Mouse (Mus musculus): ENCODE data around the gene Lrp5.
"Not testable (repeated sequence)": the region's sequence is repeated elsewhere in the genome, so short reads cannot be mapped to it uniquely, and the experiment has no call there.

Lrp5 gene

DNA sequence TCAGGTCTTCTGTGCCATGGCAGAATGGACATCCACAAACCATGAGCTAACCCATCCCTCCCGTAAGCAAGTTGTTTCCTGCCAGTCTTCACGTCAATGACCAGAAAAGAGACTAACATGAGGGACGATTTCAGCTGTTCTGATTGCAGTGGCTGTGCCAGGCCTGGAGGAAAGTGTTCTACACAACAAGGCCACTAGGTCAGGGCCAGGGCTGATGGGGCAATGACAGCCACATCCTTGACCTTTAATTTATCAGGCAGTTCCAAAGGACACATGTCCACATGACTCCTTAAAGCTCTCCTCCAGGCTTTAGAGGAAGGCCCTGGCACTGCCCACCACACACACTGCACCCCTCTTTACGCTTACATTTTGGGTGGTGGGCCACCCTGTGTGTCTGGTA, 9.1 kb upstream of the Lrp5 start:
- no peak for DNase-seq (ENCODE audit: low spot score in 2 of 2)

DNA sequence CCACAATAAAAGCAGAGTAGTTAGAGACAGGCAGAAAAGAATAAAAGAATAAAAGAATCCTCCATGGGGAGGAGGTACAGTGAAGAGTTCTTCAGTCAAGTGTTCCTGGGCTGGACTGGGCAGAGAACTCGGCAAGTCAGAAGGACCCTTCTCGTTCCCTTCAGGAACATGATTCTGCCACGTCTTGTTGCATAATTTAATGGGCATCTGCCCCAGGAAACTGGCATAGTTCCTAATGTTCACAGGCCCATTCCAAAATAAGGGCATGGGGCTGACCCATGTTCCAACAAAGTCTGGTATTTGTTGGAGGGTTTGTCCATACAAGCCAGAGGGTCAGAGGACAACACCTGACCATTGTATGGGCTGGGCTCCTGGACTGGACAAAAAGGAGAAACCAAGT, 8.6 kb upstream of the Lrp5 start:
- DNase-seq (ENCODE audit: low spot score in 2 of 2) = no peak

DNA sequence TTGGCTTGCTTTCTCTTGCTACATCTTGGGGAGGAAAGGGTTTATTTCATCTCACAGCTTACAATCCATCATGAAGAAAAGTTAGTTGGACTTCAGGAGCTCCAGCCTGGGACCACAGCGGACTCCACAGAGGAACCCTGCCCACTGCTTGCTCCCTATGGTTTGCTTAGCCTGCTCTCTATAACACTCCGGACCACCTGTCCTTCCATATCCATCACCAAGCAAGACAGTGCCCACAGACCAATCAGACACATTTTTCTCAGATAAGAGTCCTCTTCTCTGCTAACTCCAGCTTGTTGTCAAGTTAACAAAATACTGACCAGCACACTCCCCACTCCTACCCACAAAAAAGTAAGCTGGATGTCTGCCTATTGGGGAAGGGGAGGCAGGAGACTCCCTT, 8.1 kb upstream of the Lrp5 start:
- DNase-seq (ENCODE audit: low spot score in 2 of 2) = no peak

DNA sequence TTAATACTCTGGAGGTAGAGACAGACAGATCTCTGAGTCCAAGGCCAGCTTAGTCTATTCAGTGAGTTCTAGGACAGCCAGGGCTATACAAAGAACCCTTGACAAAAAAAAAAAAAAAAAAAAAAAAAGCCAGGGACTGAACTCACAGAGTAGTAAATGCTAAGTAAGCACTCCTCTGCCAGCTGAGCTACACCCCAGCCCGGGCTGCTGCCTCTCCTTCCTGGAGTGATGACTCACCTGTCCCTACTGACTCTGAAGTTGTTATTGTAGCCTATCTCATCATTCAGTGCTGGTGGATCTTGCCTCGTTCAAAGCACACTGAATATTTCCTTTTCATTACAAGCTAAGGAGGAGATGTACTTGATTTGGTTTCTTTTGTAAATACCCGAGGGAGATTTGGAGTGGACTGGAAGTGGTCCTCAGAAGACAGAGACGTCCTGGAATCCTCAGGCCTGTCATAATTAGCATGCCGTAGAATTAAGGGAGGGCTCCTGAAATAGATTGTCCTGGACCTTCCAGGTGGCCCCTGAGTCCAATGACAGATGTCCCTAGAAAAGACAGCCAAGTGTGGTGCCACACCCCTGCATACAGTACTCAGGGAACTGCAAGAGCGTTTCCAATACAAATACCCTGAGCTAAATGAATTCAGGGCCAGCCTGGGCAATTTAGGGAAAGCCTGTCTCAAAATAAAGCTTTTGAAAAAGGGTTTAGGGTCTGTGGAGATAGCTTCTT, 6.2 kb upstream of the Lrp5 start:
- no peak for DNase-seq (ENCODE audit: low spot score in 2 of 2)

DNA sequence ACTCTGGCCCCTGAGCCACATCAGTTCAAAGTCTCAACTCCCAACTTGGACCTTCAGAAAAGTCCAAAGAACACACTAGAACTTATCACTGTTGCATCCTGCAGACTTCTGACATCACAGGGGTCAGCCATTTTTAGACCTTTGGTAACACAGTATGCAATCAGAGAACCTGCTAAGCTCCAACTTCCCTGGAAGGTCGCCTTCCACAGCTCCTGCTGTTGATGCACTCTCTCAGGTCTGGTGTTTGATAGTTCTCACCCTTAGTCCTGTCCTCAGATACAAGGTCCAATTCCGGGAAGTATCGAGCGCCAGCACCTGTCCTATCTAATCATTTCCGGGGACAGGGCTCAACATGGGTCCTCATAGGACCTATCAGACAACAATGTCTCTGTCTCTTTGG, 5.0 kb upstream of the Lrp5 start:
- no peak for DNase-seq (ENCODE audit: low spot score in 2 of 2)

DNA sequence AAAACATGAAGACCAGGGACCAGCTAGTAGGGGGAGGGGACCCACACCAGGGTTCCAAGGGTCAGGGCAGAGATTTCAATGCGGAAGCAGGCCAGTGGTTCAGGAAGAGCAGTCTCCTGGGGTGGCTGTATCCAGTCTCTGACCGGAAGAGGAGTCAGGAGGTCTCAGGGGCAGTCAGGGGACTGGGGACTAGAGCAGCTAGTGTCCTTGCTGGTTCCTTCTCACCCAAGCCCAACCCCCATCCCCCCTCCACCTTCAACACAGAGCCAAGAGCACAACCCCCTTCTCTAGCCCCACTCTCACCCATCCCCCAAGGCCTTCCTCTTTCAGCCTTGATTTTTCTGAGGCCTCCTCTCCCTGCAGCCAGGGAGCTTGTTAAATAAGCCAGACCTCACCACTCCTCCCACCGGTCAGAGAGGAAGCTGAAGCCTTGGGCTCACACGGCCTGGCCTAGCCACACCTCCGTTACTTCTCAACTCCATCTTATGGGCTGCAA, 1.4 kb upstream of the Lrp5 start:
- DNase-seq (ENCODE audit: low spot score in 2 of 2) = no peak

DNA sequence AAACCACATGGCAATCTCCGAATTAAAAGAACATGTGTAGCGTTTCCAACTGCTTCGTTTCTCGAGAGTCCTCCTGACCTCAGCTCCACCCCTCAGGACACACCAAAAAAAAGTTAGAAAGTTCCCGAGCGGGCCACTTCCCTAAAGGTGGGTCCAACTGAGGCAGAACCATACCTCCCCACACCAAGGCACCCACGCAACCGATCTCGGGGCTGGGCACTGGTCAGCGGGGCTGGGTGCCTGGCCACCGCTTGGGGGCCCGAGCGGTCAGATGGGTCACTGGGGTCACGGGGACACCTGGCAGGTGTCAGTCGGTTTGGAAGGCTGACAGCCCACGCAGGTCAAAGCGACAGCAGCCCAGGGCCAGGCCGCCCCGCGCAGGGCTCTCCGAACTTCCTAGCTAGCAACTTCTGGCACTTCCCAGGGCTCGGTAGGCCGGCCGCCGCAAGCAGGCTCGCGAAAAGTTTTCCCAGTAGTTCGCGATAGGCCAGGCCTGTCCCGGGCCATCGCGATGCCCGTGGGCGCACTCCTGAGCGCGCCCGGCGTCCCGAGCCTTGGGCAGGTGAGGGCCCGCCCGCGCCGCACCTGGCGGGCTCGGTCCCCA, 651 bp downstream of the Lrp5 start:
- peak in 1 of 2 experiments; percentile 19 for DNase-seq (ENCODE audit: low spot score in 2 of 2)

DNA sequence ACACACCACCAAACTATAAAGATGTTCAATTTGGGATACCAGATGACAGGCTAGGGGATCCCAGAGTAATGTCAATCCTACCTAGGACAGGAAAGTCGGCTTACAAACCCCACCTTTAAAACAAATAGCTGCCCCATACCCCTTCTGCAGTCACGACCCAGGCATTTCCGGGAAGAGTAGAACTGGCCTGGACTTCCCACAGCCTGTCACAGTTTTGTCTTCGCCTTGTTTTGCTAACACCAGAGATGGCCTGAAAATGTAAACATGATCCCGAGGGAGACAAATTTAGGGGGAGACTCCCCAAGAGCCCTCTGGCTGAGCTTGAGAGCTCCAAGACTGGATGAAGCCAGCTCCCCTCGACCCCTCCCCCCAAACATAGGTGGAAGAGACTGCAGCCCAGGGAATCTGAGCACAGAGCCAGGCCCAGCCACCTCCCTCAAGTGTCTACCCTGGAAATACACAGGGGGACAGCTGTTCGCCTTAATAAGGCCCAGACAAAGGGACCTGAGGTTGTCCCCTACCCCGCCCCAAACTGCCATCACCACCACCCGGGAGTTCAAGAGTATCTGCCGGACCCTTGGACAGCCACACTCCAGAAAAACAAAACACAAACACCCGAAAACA, 1.3 kb downstream of the Lrp5 start:
- no peak for DNase-seq (ENCODE audit: low spot score in 2 of 2)

DNA sequence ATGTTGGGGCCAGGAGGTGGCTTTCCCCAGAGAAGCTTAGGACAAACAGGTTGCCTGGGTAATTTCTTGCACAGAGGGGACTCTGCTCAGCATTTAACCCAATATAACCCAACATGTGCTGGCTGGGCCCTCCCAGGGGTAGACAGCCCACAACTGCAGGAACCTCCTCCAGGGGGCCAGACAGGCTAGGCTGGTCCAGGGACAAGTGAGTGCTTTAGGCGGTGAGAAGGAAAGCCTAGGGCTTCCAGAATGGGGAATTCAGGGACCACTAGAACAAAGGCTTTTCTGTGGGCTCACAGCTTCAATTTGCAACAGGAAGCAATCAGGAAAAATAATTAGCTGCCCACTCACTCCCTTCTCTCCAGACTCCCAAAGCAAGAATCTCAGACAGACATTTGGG, 1.9 kb downstream of the Lrp5 start:
- no peak for DNase-seq (ENCODE audit: low spot score in 2 of 2)

DNA sequence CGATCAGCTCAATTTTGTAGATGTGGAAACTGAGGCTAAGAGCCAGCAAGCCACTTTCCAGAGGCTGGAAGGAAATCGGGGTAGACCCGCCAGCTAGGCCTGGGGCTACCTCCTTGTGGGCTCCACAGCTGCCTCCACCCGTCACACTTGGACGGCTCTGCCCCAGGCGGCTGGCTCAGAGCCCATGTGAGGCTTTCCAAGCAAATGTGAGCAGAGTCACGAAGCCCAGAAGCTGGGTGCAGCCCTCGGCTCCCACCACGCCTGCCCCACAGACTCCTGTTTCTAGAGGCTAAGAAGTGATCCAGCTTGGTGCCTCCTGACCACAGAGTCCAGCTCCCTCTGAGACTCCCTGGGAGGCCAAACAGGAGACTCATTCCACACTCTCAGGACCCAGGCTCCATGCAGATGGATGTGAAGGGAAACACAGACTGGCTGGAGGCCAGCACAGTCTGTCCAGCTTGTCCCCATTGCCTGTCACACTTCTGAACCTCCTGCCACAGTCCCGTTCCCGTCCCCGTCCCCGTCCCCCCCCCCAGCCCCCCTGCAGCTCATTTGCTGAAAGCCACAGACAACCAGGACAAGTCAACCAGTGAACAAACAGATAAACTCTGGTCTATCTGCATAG, 4.9 kb downstream of the Lrp5 start:
- no peak for DNase-seq (ENCODE audit: low spot score in 2 of 2)

DNA sequence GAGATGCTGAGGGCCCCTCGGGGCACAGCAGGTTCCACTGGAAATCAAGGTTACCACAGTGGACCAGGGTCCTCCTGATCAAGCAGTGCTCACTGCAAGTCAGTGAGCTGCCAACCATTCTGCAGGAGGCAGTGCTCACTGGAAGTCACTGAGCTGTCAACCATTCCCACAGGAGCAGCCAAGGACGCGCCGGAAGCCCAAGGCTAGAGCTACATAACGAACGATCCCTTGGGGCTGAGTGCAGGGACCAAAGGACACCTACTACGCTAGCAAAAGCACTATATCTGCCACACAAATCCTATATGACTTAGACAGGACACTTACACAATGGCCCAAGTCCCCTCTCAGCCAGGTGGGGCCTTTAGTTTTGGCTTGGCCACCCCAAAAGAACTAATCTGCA, 5.6 kb downstream of the Lrp5 start:
- no peak for DNase-seq (ENCODE audit: low spot score in 2 of 2)

DNA sequence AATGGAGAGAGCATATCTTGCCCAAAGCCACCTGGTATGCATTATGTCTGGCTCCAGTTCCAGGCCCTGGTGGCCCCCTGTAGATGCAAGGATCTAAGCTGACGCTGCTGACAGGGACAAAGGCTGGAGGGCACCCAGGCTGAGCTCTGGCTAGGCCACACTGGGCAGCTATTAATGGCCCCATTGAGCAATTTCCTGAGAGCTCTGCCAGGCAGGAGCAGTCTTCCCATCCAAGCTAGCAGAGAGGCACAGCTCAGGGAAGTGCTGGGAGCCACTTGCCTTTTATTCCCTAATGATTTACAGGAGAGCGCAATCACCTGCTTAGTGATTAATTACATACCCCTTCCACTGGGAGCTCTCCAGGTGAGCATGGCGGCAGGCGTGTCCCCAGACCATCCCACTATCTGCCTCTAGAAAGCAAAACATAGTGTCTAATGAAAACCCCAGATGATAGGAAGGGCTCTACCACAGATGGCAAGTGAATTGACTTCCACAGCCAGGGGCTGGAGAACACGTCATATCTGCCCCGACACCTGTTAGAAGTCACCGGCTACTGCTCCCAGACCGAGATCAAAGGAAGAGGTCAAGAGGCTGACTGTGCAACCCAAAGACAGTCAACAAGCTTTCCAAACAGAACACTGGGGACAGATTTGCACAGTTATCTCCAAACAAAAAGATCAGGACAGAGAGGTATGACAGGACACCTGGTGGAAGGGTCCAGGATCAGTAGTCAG, 12.1 kb downstream of the Lrp5 start:
- no peak for DNase-seq (ENCODE audit: low spot score in 2 of 2)

DNA sequence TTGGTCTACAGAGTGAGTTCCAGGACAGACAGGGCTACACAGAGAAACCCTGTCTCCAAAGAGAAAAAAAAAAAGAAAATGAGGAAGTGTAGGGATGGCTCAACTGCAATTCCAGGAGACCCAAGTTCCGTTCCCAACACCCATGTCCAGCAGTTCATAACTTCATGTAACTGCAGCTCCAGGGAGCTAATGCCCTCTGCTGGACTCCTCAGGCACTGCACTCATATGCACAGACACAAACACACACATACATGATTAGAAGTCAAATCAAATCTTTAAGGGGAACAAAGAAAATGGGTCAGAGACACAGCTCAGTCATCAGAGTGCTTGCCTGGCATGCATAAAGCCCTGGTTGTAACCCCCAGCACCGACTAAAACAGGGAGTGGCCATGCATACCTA, 13.2 kb downstream of the Lrp5 start:
- DNase-seq (ENCODE audit: low spot score in 2 of 2) = no peak

DNA sequence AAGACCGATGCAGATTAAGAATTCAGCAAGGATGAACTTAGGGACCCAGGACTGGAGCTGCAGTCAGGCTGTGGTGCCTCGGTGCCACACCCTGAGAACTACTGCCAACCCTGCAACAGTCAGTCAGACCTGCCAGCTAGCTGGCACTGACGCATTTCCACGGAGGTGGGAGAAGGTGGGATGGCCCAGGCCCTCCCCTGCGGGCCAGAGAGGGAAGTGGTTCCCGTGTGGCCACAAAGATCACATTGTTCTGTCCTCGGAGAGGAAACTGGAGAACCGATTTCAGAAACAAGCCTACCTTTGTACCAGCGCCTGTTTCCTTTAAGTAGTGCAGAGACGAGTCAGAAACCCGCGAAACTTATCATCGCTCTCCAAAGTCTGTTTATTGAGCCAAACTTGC, 17.3 kb downstream of the Lrp5 start:
- no peak for DNase-seq (ENCODE audit: low spot score in 2 of 2)

DNA sequence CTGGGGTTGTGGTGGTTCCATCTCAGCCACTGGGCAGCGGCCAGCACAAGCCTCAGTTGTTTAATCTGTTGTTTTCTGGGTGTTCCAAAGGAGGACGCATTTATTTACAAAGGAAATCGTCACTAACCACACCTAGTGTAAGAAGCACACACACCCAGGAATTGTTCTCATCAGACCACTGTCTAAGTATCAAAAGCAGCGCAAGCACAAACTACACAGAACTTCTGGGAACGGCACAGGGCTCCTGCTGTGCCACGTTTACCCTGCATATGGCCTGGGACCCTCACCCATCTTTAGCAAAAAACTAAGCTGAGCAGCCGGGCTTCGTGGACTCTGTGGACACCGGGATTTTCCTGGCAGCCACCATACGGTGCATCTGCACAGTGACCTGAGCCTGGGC, 17.8 kb downstream of the Lrp5 start:
- DNase-seq (ENCODE audit: low spot score in 2 of 2) = no peak

DNA sequence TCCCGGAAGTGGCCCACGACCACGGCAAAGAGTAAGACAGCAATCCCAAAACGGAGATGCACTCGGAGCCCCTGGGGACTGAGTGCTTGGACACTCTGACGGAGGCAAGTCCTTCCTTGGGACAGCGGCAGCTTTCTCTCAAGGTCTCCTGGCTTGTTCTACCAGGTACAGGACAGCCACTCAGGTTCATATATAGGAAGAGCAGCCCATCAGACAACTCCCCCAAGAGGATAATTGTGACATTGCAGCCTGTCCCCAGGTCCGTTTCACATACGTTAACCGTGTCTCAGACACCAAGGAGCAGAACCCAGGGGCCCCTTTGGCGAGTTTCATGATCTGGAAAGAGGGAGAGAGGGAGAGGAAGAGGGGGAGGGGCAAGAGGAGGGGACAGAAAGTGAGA, 18.4 kb downstream of the Lrp5 start:
- no peak for DNase-seq (ENCODE audit: low spot score in 2 of 2)

DNA sequence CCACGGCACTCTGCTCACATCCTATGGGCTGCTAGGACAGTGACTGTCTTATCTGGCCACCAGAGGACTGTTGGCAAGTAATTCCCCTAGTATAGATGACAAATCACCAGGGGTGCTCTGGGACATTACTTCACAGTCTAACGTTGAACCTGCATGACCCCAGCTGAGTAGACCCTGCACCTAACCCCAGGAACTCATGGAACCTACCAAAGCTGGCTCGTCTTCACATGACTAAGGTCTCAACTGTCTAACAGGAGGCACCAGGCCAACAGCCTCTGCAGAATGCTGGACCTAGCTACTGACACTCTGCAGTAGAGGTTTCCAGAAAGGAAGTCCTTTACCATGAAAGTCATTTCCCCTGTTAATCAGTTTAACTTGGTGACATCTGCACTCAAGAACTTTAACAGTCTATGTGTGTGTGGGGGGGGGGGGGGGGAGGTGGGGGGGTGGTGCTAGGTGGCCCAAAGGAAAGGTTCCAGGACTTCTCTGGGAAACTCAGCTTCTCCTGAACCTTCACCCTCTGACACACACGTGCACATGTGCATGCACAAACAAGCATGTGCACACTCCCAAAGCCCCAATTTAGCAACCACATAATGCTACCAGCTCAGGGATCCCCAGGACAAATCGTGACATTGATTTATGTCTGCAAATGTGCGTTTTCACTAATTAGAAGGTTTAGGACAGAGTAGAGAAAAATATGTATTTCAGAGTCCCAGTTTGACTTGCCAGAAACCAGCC, 19.0 kb downstream of the Lrp5 start:
- DNase-seq (ENCODE audit: low spot score in 2 of 2) = no peak

DNA sequence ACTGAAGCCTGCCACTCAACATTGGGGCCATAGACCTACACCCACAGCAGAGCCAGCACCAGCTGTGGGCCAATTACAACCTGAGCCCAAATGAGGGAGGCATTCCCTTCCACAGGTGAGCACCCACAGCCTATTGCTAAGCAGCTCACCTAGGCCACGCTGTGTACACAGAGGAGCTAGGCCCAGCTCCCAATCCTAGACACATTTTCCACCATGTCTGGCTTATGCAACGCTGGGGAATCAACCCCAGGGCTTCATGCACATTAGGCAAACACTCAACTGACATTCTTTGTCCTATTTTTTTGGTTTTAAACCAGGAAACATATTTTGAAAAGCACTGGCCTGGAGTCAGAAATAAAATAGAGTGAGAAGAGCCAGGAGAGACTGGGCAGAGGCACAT, 19.7 kb downstream of the Lrp5 start:
- no peak for DNase-seq (ENCODE audit: low spot score in 2 of 2)

DNA sequence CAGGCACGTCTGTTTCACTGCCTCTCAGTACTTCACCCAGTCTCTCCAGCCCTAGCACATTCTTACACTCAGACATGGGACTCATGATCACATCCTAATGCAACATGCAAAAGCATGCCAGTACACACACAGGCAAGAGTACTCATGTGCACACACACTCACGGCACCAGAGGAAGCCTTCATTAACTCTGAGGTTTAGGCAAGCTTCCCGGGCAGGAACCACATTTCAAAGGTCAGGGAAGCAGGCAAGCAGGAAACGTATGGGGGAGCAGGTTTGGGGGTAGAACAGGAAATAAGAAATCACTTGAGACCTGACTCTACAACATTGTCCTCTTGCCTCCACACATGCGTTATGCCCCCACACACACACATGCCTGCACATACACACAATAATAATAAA, 20.9 kb downstream of the Lrp5 start:
- no peak for DNase-seq (ENCODE audit: low spot score in 2 of 2)

DNA sequence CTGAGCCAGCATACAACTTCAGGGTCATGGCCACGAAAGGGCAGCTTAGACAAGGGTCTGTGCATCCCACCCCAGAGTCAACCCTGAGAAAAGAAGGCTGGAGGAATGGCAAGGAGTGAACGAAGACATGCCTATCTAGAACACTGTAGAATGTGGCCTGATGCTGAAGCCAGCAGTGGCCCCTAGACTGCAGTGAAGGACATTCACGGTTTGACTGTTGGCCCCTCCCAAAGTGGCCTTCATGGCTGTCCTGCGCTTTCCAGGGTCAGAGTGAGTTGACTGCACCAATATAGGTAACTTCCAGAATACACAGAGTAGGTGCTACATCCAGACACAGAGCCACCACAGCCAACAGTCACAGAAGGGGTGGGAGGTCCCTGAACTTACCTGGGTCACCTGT, 28.4 kb downstream of the Lrp5 start:
- no peak for DNase-seq (ENCODE audit: low spot score in 2 of 2)

DNA sequence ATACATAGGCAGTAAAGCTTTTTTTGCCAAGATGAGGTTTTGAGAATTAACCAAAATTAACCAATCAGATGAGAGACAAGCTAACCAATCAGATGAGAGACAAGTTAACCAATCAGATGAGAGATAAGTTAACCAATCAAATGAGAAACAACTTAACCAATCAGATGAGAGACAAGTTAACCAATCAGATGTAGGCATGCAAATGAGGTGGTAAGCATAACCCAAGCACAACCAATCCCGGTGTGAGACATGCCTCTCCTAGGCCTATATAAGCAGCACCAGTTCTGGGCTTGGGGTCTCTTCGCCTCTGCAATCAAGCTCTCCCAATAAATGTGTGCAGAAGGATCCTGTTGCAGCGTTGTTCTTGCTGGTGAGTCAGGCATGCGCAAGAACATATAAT, 29.3 kb downstream of the Lrp5 start:
- not testable (repeated sequence) for DNase-seq (ENCODE audit: low spot score in 2 of 2)
